11 mouse cellular contexts compared by ENCODE assay signal in genomic region chr13:92696491-92696939, GRCm38 (mm10).
DNase-seq lines count a peak whose midpoint lies in the region; ATAC-seq and TF ChIP-seq lines count a peak whose summit lies in the region.
"Had no signal": no experiment of that assay in that cellular context is flagged by ENCODE, and none has a peak within 500 bp of the region (broad histone marks: within the 10 kb centered on the region; RNA-seq: fewer than 3 reads in every experiment).

No protein-coding gene starts in this region.

- no peak overlapping the region for H3K4me2 ChIP-seq in intestine, postnatal 0 days (replicated peaks; ENCODE audit: low read depth)
- no peak overlapping the region for H3K4me2 ChIP-seq in midbrain, embryonic 16.5 days (ENCODE audit: low read length)

- no peaks in the 10 kb centered on the region for H3K4me1 ChIP-seq in intestine, postnatal 0 days (replicated peaks; ENCODE audit: control insufficient read depth, insufficient read depth, low read length)
- H3K4me1 ChIP-seq in midbrain, embryonic 16.5 days (ENCODE audit: control insufficient read depth, insufficient read depth, low read length): 0 out of 2 replicates have a peak, but pooled peaks cover 4% of the 10 kb centered on the region

- 0 out of 2 replicates have a peak, but pooled peaks have one; percentile 19 for ATAC-seq in intestine, postnatal 0 days
- peak; percentile 88 for ATAC-seq in midbrain, embryonic 16.5 days

- H3K9ac ChIP-seq in intestine, postnatal 0 days (ENCODE audit: low read depth, low read length): no peak overlapping the region
- H3K9ac ChIP-seq in midbrain, embryonic 16.5 days (ENCODE audit: low read depth, low read length): no peak overlapping the region

- TF ChIP-seq CTCF in intestine, postnatal 0 days (IDR thresholded peaks at IDR 0.05; ENCODE audit: low read depth): no peak

- no peak overlapping the region for H3K27ac ChIP-seq in intestine, postnatal 0 days (ENCODE audit: low read depth, low read length)
- H3K27ac ChIP-seq in midbrain, embryonic 16.5 days (ENCODE audit: low read length): no peak overlapping the region

- 45% methylated on average over 5 of the region's 5 CpGs for WGBS in intestine, postnatal 0 days
- WGBS in midbrain, embryonic 16.5 days: 29% methylated on average over 5 of the region's 5 CpGs

- H3K9me3 ChIP-seq in intestine, postnatal 0 days (ENCODE audit: control insufficient read depth): no peaks in the 10 kb centered on the region
- H3K9me3 ChIP-seq in midbrain, embryonic 16.5 days (replicated peaks; ENCODE audit: control insufficient read depth, low read length, poor library complexity, severe bottlenecking): no peaks in the 10 kb centered on the region

- H3K4me3 ChIP-seq in intestine, postnatal 0 days (ENCODE audit: low read depth, low read length): no peak overlapping the region
- H3K4me3 ChIP-seq in midbrain, embryonic 16.5 days (ENCODE audit: low read depth, low read length): no peak overlapping the region
- H3K4me3 ChIP-seq: erythroblast, embryonic 14.5 days had no signal

- peak; percentile 12 for DNase-seq in MN1 (ENCODE audit: low spot score)
- DNase-seq in Muller cell, postnatal 12 days (ENCODE audit: inconsistent ontology term): peak; percentile 48
- DNase-seq in adrenal gland, postnatal 4 days (ENCODE audit: low spot score in 2 of 2): no peak
- no peak for DNase-seq in ovary, postnatal 36 days (ENCODE audit: low spot score)
- DNase-seq in urinary bladder, postnatal 10 days (ENCODE audit: low spot score): no peak
- DNase-seq: adrenal gland, adult 2 months; heart, adult 18-20 months; kidney, adult 11 months had no signal

- peaks cover 19% of the 10 kb centered on the region for H3K36me3 ChIP-seq in intestine, postnatal 0 days (ENCODE audit: control insufficient read depth, insufficient read depth)
- no peaks in the 10 kb centered on the region for H3K36me3 ChIP-seq in midbrain, embryonic 16.5 days (ENCODE audit: control insufficient read depth, insufficient read depth, low read length)

- H3K27me3 ChIP-seq in intestine, postnatal 0 days (replicated peaks; ENCODE audit: control insufficient read depth, insufficient read depth, low read length): no peaks in the 10 kb centered on the region
- H3K27me3 ChIP-seq in midbrain, embryonic 16.5 days (ENCODE audit: control insufficient read depth, insufficient read depth, low read depth, low read length): no peaks in the 10 kb centered on the region

Comparison
In these comparisons a context has a peak if more than half of its experiments do, and no peak if none do; other contexts are left out.
1. DNase-seq: peak in MN1 (single experiment) and Muller cell, postnatal 12 days (single experiment); none in adrenal gland, postnatal 4 days (0 of 2), ovary, postnatal 36 days (single experiment) and urinary bladder, postnatal 10 days (single experiment).